Mouse (Mus musculus) heart, adult 11 months (tissue): ENCODE results near the gene Rhoa.

Experiments used
- DNase-seq: peaks from one replicate; pipeline ENCODE4 v3.0.0; 2022

The Rhoa gene

DNA sequence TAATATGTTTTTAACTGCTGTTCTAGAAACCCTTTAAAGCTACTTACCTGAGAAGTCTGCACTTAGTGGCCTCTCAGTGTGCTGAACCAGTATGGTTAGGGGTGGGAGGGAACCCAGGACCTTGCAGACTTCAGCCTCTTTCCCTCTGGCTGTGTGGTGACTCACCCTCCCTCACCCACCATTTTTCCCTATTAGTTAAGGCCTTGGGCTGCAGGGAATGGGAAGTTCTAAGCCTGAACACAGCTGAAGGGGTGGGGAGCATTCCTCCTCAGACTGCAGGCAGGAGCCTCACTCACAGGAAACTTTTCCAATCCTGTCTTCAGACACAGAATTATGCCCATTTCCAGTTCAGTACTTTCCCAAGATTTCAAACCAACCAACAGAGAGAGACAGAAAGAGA, 35.9 kb downstream of the Rhoa start:
- no peak for DNase-seq

DNA sequence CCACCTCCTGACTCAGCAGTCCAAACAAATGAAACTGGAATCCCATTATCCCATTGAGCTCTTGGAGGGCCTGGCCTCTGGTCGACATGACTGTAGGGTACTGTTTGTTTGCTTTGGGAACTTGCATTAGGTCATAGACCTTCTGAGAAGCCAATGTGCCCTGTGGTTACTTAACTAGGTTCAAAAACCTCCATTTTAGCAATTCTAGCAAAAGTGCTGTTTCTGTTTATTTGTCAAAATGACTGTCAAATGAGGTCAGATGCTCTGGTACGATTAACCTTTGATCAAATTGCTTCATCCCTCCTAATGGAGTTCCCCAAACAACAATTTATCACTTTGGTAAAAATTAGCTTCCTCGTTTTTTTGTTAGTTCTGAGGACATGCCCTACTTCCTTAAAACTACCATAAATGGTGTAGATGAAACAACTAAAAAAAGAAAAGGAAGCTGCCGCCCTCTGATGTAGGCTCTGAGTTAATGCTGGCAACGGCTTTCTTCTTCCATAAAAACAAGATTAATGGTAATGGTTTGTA, 36.4 kb downstream of the Rhoa start:
- no peak for DNase-seq

DNA sequence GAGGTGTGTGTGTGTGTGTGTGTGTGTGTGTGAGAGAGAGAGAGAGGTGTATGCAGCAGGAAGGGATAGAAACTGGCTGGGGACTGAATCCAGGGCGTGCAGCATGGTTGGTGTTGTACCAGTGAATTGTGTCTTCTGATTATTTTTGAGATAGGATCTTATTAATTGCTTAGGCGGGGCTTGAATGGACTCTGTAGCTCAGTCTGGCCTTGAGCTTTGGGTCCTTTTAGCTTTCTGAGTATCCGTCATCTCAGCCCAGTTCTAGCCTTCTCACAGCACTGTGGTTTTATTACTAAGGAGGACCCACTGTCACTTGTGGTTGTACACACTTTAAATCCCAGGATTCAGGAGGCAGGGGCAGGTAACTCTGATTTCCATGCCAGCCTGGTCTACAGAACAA, 37.4 kb downstream of the Rhoa start:
- DNase-seq = no peak

DNA sequence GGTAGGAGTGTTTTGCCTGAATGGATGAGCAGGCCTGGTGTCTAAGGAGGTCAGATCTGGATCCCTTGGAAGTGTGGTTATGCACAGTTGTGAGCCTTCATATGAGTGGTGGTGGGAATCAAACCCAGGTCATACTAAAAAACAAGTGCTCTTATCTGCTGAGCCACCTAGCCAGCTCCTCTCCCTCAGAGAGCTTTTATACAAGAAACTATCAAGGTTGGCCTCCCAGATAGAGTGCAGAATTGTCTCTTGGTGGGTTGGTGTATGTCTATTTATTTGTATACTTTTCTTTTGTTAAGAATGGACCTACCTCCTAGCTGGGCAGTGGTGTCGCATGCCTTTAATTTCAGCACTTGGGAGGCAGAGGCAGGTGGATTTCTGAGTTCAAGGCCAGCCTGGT, 37.9 kb downstream of the Rhoa start:
- no peak for DNase-seq

DNA sequence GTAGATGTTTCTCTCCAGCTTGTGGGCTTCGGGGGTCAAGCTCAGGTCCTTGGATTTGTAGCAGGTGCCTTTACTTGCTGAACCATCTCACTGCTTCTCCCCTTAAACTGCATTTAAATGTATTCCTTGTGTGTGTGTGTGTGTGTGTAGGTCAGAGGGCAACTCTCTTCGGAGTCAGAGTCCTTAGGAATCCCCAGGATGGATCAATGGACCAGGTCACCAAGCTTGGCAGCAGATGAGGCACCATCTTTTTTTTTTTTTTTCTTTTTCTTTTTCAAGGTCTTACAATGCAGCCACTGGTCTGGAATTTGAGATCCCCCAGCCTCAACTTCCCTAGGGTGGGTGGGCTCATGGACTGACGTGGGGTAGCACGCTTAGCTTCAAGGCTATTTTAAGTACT, 38.5 kb downstream of the Rhoa start:
- no peak for DNase-seq

DNA sequence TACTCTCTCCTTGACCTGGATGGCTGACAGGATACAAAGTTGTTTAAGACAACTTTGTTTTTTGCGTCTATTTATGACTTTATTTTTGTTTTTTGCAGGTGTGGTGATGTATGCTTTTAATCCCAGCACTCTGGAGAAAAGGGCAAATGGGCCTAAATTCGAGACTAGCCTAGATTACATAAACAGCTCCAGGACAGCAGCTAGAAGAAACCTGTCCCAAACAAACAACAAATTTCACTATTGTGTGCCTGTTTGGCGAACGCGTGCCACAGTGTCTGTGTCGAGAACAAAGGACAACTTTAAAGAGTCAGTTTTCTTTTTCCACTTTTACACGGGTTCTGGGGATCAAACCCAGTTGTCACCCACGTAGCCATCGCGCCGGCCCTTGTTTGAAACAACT, 41.1 kb downstream of the Rhoa start:
- no peak for DNase-seq

DNA sequence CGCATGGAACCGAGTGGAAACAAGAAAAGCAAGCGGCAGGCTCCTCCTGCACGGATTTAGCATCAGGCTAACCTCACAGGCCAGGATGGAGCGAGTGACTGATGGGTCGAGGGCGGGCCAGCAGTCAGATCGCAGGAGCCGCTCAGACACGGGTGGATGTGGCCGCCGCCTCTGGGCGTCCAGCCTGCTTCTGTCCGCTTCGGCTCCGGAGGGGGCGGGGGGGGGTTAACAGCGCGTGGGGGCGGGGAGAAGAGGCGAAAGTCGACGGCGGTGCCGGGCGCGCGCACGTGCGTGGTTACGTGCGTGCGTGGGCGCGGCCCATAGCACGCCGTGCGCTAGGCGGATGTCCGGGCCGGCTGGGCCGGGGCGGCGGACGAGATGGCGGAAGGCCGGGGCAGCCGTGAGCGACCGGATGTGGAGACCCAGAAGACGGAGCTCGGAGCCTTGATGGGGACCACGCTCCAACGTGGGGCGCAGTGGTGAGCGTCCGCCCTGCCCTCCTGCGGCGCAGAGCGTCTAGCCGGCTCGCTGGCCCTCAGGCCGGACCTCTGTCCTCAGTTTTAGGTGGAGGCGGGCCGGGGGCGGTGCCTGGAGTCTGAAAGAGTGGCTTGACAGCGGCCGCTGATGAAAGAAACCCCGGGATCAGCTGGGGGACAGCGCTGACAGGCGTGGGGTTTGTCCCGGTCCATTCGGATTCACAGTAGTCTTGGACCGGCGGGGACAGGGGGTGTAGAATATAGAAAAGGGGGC, 41.8 kb downstream of the Rhoa start, which contains the start of gene Usp4:
TSS of gene Usp4 (plus strand) at position 314 of the 750 bp plus-strand sequence.
- peak; percentile 99 for DNase-seq

DNA sequence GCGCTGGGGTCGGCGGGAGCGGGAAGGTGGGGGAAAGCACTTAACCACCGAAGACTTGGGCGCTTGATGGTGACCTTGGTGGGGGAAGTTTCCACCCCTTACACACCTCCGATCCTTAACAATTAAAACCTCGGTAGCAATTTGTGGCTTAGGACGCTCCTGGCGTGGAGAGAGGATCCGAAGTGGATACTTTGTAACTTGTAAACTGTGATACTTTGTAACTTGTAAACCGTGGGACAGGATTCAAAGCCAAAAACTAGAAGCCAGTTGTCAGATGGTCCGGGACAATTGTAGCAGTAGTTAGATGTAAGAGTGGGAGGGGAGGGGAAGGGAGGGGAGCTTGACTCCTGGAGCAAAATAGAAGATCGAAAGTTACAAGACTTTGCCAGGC, 42.4 kb downstream of the Rhoa start:
- DNase-seq = no peak

DNA sequence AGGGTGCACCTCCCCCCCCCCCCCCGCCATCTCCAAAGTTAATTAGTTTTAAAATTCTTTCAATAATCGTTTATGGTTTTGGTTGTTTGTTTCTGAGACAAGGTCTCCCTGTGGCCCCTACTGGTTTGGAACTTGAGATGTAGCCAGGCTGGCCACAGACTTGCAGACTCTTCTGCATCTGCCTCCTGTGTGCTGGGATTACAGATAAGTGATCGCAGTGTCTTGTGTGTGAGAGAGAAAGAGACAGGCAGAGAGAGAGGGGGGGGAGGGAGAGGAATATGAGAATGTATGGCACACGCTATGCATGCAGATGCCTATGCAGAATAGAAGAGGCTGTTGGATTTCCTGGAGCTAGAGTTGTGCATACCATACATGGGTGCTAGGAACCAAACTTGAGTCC, 43.8 kb downstream of the Rhoa start:
- no peak for DNase-seq

DNA sequence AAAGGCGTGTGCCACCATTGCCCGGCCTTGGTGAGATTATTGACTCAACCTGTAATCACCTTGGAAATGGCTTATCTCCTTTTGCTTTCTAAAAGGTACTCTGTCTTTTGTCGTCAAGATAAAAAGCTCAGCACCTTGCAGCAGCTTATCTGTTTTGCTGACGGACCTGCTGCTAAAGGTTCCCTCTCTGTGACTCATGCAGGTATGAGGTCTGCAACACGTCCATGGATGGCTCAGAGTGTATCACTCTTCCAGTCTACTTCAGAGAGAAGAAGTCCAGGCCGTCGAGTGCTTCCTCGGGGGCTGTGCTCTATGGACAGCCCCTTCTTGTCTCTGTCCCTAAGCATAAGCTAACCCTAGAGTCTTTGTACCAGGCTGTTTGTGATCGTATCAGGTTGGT, 72.3 kb downstream of the Rhoa start:
- DNase-seq = no peak

DNA sequence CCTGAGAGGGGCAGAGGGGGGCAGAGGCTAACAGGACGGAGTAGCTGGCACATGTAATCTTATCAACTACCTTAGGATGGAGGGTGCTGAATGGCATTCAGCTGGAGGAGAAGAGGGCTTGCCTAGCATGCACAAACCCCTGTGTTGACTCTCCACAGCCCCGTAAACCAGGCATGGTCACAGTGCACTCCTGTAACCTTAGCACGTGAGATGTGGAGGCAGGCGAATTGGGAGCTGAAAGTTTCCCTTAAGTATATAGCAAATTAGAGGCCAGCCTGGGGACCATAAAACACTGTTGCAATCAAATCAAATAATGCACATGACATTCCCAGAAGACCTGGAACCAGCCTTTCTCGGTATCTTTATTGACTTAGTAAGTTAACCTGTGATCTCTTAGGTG, 72.8 kb downstream of the Rhoa start:
- no peak for DNase-seq

DNA sequence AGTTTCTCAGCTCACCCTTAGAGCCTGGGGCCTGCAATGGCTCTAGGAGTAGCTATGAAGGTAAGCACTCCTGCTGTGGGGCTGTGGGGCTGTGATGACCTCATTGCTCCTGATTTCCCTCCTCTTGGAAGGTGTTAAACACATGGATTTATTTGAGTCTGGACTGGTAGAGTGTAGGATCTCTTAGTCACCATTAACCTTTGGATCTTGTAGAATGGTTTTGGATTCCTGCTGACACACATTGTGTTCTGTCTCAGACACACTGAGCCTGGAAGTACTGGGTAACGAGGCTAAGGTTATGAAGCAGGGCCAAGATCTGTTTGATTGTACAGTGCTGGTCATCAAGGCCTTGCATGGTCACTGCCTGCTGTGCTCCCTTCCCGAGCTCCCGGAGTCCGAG, 73.4 kb downstream of the Rhoa start:
- DNase-seq = no peak

DNA sequence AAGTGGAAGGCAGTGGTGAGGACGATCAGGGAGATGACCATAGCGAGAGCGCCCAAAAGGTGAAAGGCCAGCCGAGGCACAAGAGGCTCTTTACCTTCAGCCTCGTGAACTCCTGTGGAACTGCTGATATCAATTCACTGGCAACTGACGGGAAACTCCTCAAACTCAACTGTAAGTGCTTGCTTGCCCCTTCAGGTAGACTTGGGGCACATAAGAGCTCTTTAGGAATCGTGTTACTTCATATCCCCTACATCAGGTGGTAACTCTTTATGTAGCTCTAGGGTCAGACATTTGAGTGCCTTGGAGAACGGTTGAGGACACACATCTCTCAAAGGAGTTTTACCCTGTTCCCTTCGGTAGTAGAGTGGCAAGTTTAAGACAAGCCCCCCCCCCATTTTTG, 75.5 kb downstream of the Rhoa start:
- DNase-seq = no peak

DNA sequence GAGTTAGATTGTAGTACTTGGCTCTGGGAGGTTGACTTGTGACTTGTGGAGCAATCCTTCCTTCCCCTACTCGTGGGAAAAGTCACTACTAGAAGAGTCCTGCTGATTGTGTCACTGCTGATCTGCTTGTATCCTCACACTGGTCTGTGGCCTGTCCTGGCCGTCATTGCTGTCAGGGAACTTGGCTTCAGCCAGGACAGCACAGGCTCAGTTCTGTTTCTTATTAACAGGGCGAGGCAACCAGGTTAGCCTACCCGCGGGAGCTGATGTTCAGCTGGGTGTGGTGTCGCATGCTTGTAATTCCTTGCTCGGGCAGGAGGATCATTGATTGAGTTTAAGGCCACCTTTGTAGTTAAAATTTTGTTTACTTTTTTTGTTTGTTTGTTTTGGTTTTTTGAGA, 79.1 kb downstream of the Rhoa start:
- no peak for DNase-seq

DNA sequence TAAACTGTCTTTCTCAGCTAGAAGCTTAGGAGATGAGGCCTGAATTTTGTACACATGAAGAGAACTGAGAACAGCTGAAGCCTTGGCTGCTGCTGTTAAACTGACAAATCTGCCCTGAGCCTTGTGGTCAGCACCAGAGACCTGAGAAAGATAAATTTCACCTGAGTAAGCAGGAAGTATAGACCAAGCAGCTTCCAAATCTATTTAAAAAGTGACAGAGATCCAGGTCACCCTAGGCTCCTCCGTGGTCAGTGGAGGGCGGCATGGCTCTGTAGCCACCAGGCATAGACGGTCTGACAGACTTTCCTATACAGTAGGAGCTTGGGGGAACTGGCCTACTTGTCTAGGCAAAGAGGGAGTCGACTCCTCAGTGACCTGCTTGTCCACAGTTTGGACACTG, 80.9 kb downstream of the Rhoa start:
- no peak for DNase-seq
